Mouse (Mus musculus) CH12.LX (cell line): ENCODE data around the gene Rpl36. TPM values are rescaled to one million over a fixed set of nuclear protein-coding genes. Genes with fewer than 3 reads are reported as not detected.

Experiments
- DNase-seq: peaks from one replicate; pipeline ENCODE4 v3.0.0-alpha.2; 2013; ENCODE audit errors: extremely low read depth
- H3K27ac ChIP-seq: 2 replicates; pipeline ENCODE4 v1.5.1; 2012; ENCODE audit warnings: low read depth, mild to moderate bottlenecking, control low read depth, moderate library complexity; ENCODE audit not compliant: insufficient read depth
- H3K27me3 ChIP-seq: replicated peaks from 2 replicates; pipeline ENCODE3; 2012; ENCODE audit warnings: inconsistent platforms
- H3K36me3 ChIP-seq, 2 experiments: replicated peaks in 1 of 2; 2 replicates each; pipeline versions ENCODE3 to v1.6.1; 2012; ENCODE audit warnings: inconsistent platforms in 1 of 2, low read length in 1 of 2, mild to moderate bottlenecking in 1 of 2, mixed read lengths in 1 of 2, moderate library complexity in 1 of 2; ENCODE audit not compliant: control insufficient read depth in 1 of 2, insufficient read depth in 1 of 2
- H3K4me1 ChIP-seq, 2 experiments: 2 replicates each; pipeline ENCODE4 v1.6.1; 2012; ENCODE audit warnings: inconsistent platforms in 1 of 2, moderate library complexity in 1 of 2; ENCODE audit not compliant: insufficient read depth in 2 of 2, control insufficient read depth in 1 of 2
- H3K4me2 ChIP-seq: 2 replicates; pipeline ENCODE4 v1.6.1; 2012; ENCODE audit warnings: low read depth, mild to moderate bottlenecking, control low read depth; ENCODE audit not compliant: poor library complexity, insufficient read depth, severe bottlenecking
- H3K4me3 ChIP-seq, 3 experiments: fragments of 150-350 bp in 1 of 3; sonication (generic) in 1 of 3; replicated peaks in 1 of 3; 2 replicates each; pipeline versions ENCODE3 to v1.5.1; 2011 to 2012; ENCODE audit warnings: low read depth in 2 of 3, low read length in 2 of 3, mild to moderate bottlenecking in 2 of 3, moderate library complexity in 2 of 3, control low read depth in 1 of 3, improper control_type of control experiment in 1 of 3, inconsistent platforms in 1 of 3, mixed read lengths in 1 of 3; ENCODE audit not compliant: poor library complexity in 1 of 3
- H3K79me2 ChIP-seq: replicated peaks from 2 replicates; pipeline ENCODE4 v1.6.1; 2012; ENCODE audit warnings: mild to moderate bottlenecking, moderate library complexity; ENCODE audit not compliant: control insufficient read depth, poor library complexity, insufficient read depth, severe bottlenecking; ENCODE audit errors: extremely low read depth
- H3K9ac ChIP-seq: 2 replicates; pipeline ENCODE4 v1.6.1; 2012; ENCODE audit warnings: low read depth, mild to moderate bottlenecking, control low read depth, moderate library complexity; ENCODE audit not compliant: insufficient read depth
- H3K9me3 ChIP-seq: replicated peaks from 2 replicates; pipeline ENCODE3; 2012; ENCODE audit warnings: low read length, inconsistent platforms, mixed read lengths
- BHLHE40 ChIP-seq: IDR thresholded peaks from 2 replicates; pipeline ENCODE4 v1.6.1; 2011; ENCODE audit warnings: mild to moderate bottlenecking, low read depth, low read length, improper control_type of control experiment
- CHD1 ChIP-seq: IDR thresholded peaks from 2 replicates; pipeline ENCODE4 v1.6.1; 2012; ENCODE audit warnings: low read depth, low read length, improper control_type of control experiment, inconsistent platforms
- CHD2 ChIP-seq: IDR thresholded peaks from 2 replicates; pipeline ENCODE4 v1.6.1; 2011; ENCODE audit warnings: low read length, improper control_type of control experiment
- CTCF ChIP-seq, 2 experiments: IDR thresholded peaks in 1 of 2; conservative IDR thresholded peaks in 1 of 2; 2 replicates each; pipeline ENCODE4 v1.5.1; 2011 to 2012; ENCODE audit warnings: low read depth in 2 of 2, low read length in 2 of 2, improper control_type of control experiment in 1 of 2, inconsistent platforms in 1 of 2, mild to moderate bottlenecking in 1 of 2, moderate library complexity in 1 of 2
- E2F4 ChIP-seq: IDR thresholded peaks from 2 replicates; pipeline ENCODE4 v1.6.1; 2011; ENCODE audit warnings: low read depth, low read length, improper control_type of control experiment; ENCODE audit not compliant: insufficient replicate concordance
- EP300 ChIP-seq: IDR thresholded peaks from 2 replicates; pipeline ENCODE4 v1.6.1; 2011; ENCODE audit warnings: low read length, improper control_type of control experiment
- HCFC1 ChIP-seq: IDR thresholded peaks from 2 replicates; pipeline ENCODE4 v1.6.1; 2012; ENCODE audit warnings: low read depth, mild to moderate bottlenecking, inconsistent platforms, low read length, improper control_type of control experiment
- IRF4 ChIP-seq: IDR thresholded peaks from 2 replicates; pipeline ENCODE4 v1.6.1; 2014; ENCODE audit warnings: low read depth, mild to moderate bottlenecking, inconsistent platforms, low read length, improper control_type of control experiment
- JUND ChIP-seq: conservative IDR thresholded peaks from 2 replicates; pipeline ENCODE4 v1.6.1; 2011; ENCODE audit warnings: low read depth, low read length, improper control_type of control experiment
- KAT2A ChIP-seq: IDR thresholded peaks from 2 replicates; pipeline ENCODE4 v1.6.1; 2012; ENCODE audit warnings: low read length, improper control_type of control experiment, inconsistent platforms; ENCODE audit not compliant: insufficient replicate concordance
- MXI1 ChIP-seq: IDR thresholded peaks from 2 replicates; pipeline ENCODE4 v1.6.1; 2011; ENCODE audit warnings: mild to moderate bottlenecking, low read depth, low read length, improper control_type of control experiment
- PAX5 ChIP-seq: IDR thresholded peaks from 2 replicates; pipeline ENCODE4 v1.6.1; 2012; ENCODE audit warnings: low read length, inconsistent platforms, mixed read lengths
- POLR2A ChIP-seq: IDR thresholded peaks from 2 replicates; pipeline ENCODE4 v1.6.1; 2011; ENCODE audit warnings: low read depth, mild to moderate bottlenecking, improper control_type of control experiment, low read length
- RAD21 ChIP-seq: IDR thresholded peaks from 2 replicates; pipeline ENCODE4 v1.6.1; 2011; ENCODE audit warnings: low read depth, mild to moderate bottlenecking, low read length, improper control_type of control experiment, moderate library complexity
- RCOR1 ChIP-seq: conservative IDR thresholded peaks from 2 replicates; pipeline ENCODE4 v1.6.1; 2012; ENCODE audit warnings: low read depth, mild to moderate bottlenecking, inconsistent platforms, low read length, improper control_type of control experiment
- TCF12 ChIP-seq: IDR thresholded peaks from 2 replicates; pipeline ENCODE4 v1.6.1; 2014; ENCODE audit warnings: low read depth, mild to moderate bottlenecking, inconsistent platforms, low read length, improper control_type of control experiment
- UBTF ChIP-seq: IDR thresholded peaks from 2 replicates; pipeline ENCODE4 v1.6.1; 2012; ENCODE audit warnings: low read depth, mild to moderate bottlenecking, inconsistent platforms, low read length, improper control_type of control experiment, moderate library complexity
- ZC3H11A ChIP-seq: IDR thresholded peaks from 2 replicates; pipeline ENCODE4 v1.6.1; 2012; ENCODE audit warnings: low read depth, mild to moderate bottlenecking, inconsistent platforms, low read length, improper control_type of control experiment
- ZKSCAN1 ChIP-seq: IDR thresholded peaks from 2 replicates; pipeline ENCODE4 v1.6.1; 2012; ENCODE audit warnings: low read depth, inconsistent platforms, low read length, improper control_type of control experiment, borderline replicate concordance
- ZMIZ1 ChIP-seq: IDR thresholded peaks from 2 replicates; pipeline ENCODE4 v1.6.1; 2012; ENCODE audit warnings: low read depth, mild to moderate bottlenecking, inconsistent platforms, low read length, improper control_type of control experiment
- ZNF384 ChIP-seq: IDR thresholded peaks from 2 replicates; pipeline ENCODE4 v1.6.1; 2012; ENCODE audit warnings: low read depth, low read length, improper control_type of control experiment, inconsistent platforms
- dilution Hi-C: fragments of 300-500 bp; cut with MboI; formaldehyde crosslinking; loops from 2 replicates; pipeline ENCODE4 v1.14.3; 2020; ENCODE audit warnings: low sequenced_read_pairs; ENCODE audit not compliant: extremely low pct_unique_long_range_greater_than_20kb, extremely low pct_ligation_motif_present
- in situ Hi-C: fragments of 300-500 bp; cut with MboI; formaldehyde crosslinking; loops from 3 replicates; pipeline ENCODE4 v1.14.3; 2019; ENCODE audit warnings: low sequenced_read_pairs, low pct_ligation_motif_present, low pct_unique_long_range_greater_than_20kb, mixed read lengths
- polyA plus RNA-seq: library from polyadenylated mRNA; unstranded; fragments of >175 nt; gene quantifications from 2 replicates; pipeline ENCODE4 v1.2.1, GENCODE M21; 2012; ENCODE audit warnings: low read depth; ENCODE audit not compliant: insufficient read length
- total RNA-seq, 2 experiments: library from RNA; depleted of rRNA; stranded (reverse); fragments of 300-350 nt in 1 of 2; fragments of >200 nt in 1 of 2; gene quantifications; 2 replicates each; pipeline ENCODE4 v1.2.3; 2012 to 2014

The Rpl36 gene
- total and polyA plus RNA-seq, 3 experiments, result 1,364 to 4,995 (median 1,734) TPM

GRCm38 (mm10) chr17:56655311-56655710 lies 42.1 kb downstream of the Rpl36 start:
- no peaks in the 10 kb centered on the region for H3K79me2 ChIP-seq
- H3K9ac ChIP-seq, result no peak overlapping the region
- H3K4me3 ChIP-seq, result no peak overlapping the region
- H3K9me3 ChIP-seq, result no peaks in the 10 kb centered on the region
- H3K36me3 ChIP-seq, result no peaks in the 10 kb centered on the region
- H3K27me3 ChIP-seq, result no peaks in the 10 kb centered on the region
- in situ Hi-C loops (no loop called here), dilution Hi-C loops (no loop called here)
- peaks cover 3 to 5% of the 10 kb centered on the region in 2 experiments for H3K4me1 ChIP-seq
- H3K4me2 ChIP-seq, result no peak overlapping the region
- no peak for DNase-seq
- TF ChIP-seq ZMIZ1 (no peak), TCF12 (no peak), E2F4 (no peak), UBTF (no peak), BHLHE40 (no peak), CHD1 (no peak), KAT2A (no peak), ZC3H11A (no peak)
- H3K27ac ChIP-seq, result no peak overlapping the region

- in situ Hi-C loops, result no loop called here
- no peak overlapping the region for H3K9ac ChIP-seq
- TF ChIP-seq ZKSCAN1 (no peak), IRF4 (no peak), KAT2A (no peak), PAX5 (no peak), CHD2 (no peak), JUND (no peak), E2F4 (no peak), RAD21 (no peak), MXI1 (no peak), HCFC1 (no peak), EP300 (no peak), ZNF384 (no peak), POLR2A (no peak), CTCF (conservative IDR thresholded peaks at IDR 0.05 in 1 of 2, IDR thresholded peaks at IDR 0.05 in 1 of 2; ENCODE audit: low read depth in 2 of 2, low read length in 2 of 2) (no peak), RCOR1 (no peak), ZC3H11A (no peak)
- DNase-seq, result no peak
- peaks cover 3 to 5% of the 10 kb centered on the region in 2 experiments for H3K4me1 ChIP-seq
- H3K4me2 ChIP-seq, result no peak overlapping the region
- H3K4me3 ChIP-seq, result no peak overlapping the region
- H3K79me2 ChIP-seq, result no peaks in the 10 kb centered on the region
- dilution Hi-C loops, result no loop called here
- H3K9me3 ChIP-seq, result no peaks in the 10 kb centered on the region
- no peak overlapping the region for H3K27ac ChIP-seq
- H3K27me3 ChIP-seq, result no peaks in the 10 kb centered on the region
- no peaks in the 10 kb centered on the region for H3K36me3 ChIP-seq
Observed at GRCm38 (mm10) chr17:56656171-56656570, 43.0 kb downstream of the Rpl36 start.
